17 mouse cellular contexts compared by ENCODE assay signal in the genomic region with DNA sequence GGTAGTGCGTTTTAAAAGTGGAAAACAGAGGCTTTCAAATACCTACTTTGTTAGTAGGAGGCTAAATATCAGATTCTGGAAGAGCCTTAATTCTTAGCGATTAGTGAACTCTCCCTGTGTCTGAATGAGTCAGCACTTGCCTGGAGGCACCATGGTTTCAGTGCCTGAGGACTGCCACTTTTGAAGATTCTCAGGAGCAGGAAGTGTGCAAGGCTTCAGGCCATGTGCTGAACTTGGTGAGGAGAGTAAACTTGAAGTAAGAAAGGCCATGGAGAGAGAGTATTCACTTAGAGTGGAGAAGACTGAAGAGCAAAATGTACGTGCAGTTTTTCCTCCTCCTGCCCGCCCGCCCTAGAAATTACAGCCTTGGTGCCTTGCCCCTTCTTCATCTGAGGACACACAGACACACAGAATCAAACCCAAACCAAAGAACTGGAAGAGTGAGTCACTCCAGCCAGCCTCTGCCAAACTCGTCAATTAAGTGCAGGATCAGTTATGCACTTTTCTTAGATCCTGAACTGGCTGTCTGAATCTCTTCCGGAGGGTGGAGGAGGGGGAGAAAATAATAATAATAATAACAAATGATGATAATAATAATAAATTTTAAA.
DNase-seq lines count a peak whose midpoint lies in the region; ATAC-seq lines count a peak whose summit lies in the region.
"Had no signal": no experiment of that assay in that cellular context is flagged by ENCODE, and none has a peak within 500 bp of the region (broad histone marks: within the 10 kb centered on the region; RNA-seq: fewer than 3 reads in every experiment).

No protein-coding gene starts in this region.

- 69% methylated on average over 7 of the region's 7 CpGs for WGBS in limb, embryonic 15.5 days
- 82% methylated on average over 7 of the region's 7 CpGs for WGBS in limb, embryonic 10.5 days
- 71% methylated on average over 7 of the region's 7 CpGs for WGBS in heart, embryonic 12.5 days

- ATAC-seq in limb, embryonic 15.5 days (ENCODE audit: insufficient number of reproducible peaks, low FRiP score, low TSS enrichment, low read depth) = no peak
- no peak for ATAC-seq in heart, embryonic 12.5 days (ENCODE audit: insufficient number of reproducible peaks, low FRiP score)

- no peak overlapping the region for H3K4me2 ChIP-seq in limb, embryonic 15.5 days
- H3K4me2 ChIP-seq in heart, embryonic 12.5 days = no peak overlapping the region
- H3K4me2 ChIP-seq: limb, embryonic 13.5 days; midbrain, embryonic 12.5 days had no signal

- no peaks in the 10 kb centered on the region for H3K27me3 ChIP-seq in limb, embryonic 15.5 days
- no peaks in the 10 kb centered on the region for H3K27me3 ChIP-seq in limb, embryonic 10.5 days (ENCODE audit: low read depth, poor library complexity, severe bottlenecking)
- no peaks in the 10 kb centered on the region for H3K27me3 ChIP-seq in heart, embryonic 12.5 days (replicated peaks)
- H3K27me3 ChIP-seq: limb, embryonic 13.5 days had no signal

- no peaks in the 10 kb centered on the region for H3K9me3 ChIP-seq in limb, embryonic 15.5 days
- no peaks in the 10 kb centered on the region for H3K9me3 ChIP-seq in limb, embryonic 10.5 days (replicated peaks)
- H3K9me3 ChIP-seq in heart, embryonic 12.5 days (replicated peaks) = no peaks in the 10 kb centered on the region
- H3K9me3 ChIP-seq: limb, embryonic 13.5 days; midbrain, embryonic 12.5 days had no signal

- H3K9ac ChIP-seq in limb, embryonic 15.5 days = no peak overlapping the region
- no peak overlapping the region for H3K9ac ChIP-seq in heart, embryonic 12.5 days
- H3K9ac ChIP-seq: limb, embryonic 13.5 days; midbrain, embryonic 12.5 days had no signal

- peak overlapping the region; percentile 57 for H3K27ac ChIP-seq in limb, embryonic 15.5 days
- no peak overlapping the region for H3K27ac ChIP-seq in limb, embryonic 10.5 days
- 0 out of 2 replicates have a peak overlapping the region, but pooled peaks have one; percentile 1 for H3K27ac ChIP-seq in heart, embryonic 12.5 days (ENCODE audit: poor library complexity, severe bottlenecking)
- H3K27ac ChIP-seq: limb, embryonic 13.5 days; midbrain, embryonic 12.5 days had no signal

- peak; percentile 15 for DNase-seq in adrenal gland, postnatal 36 days
- DNase-seq in adrenal gland, adult 18-20 months (ENCODE audit: low spot score in 2 of 2) = no peak
- no peak for DNase-seq in limb, embryonic 10.5 days (ENCODE audit: low spot score)
- no peak for DNase-seq in urinary bladder, postnatal 10 days (ENCODE audit: low spot score)
- no peak for DNase-seq in ovary, postnatal 36 days (ENCODE audit: low spot score)
- DNase-seq in layer of hippocampus, adult 8-10 months (ENCODE audit: low spot score in 2 of 2) = no peak
- DNase-seq: adrenal gland, postnatal 10 days; B cell, adult 2 months; cerebellum, adult 11-12 months; kidney, postnatal 10 days; layer of hippocampus, postnatal 36 days; lung, postnatal 10 days; spleen, adult 18-20 months had no signal

- 0 out of 2 replicates have a peak, but pooled peaks cover 4% of the 10 kb centered on the region for H3K36me3 ChIP-seq in limb, embryonic 15.5 days
- H3K36me3 ChIP-seq in limb, embryonic 10.5 days = no peaks in the 10 kb centered on the region
- H3K36me3 ChIP-seq in heart, embryonic 12.5 days = peaks cover 19% of the 10 kb centered on the region
- H3K36me3 ChIP-seq: limb, embryonic 13.5 days; midbrain, embryonic 12.5 days had no signal

- H3K4me3 ChIP-seq in limb, embryonic 15.5 days = no peak overlapping the region
- no peak overlapping the region for H3K4me3 ChIP-seq in limb, embryonic 10.5 days
- H3K4me3 ChIP-seq in heart, embryonic 12.5 days = no peak overlapping the region
- H3K4me3 ChIP-seq: limb, embryonic 13.5 days; midbrain, embryonic 12.5 days had no signal

- no peaks in the 10 kb centered on the region for H3K4me1 ChIP-seq in limb, embryonic 15.5 days
- H3K4me1 ChIP-seq in limb, embryonic 10.5 days = no peaks in the 10 kb centered on the region
- H3K4me1 ChIP-seq in heart, embryonic 12.5 days (replicated peaks) = no peaks in the 10 kb centered on the region

Comparison
In these comparisons a context has a peak if more than half of its experiments do, and no peak if none do; other contexts are left out.
1. DNase-seq: peak in adrenal gland, postnatal 36 days (2 of 2); none in adrenal gland, adult 18-20 months (0 of 2), limb, embryonic 10.5 days (single experiment), urinary bladder, postnatal 10 days (single experiment), ovary, postnatal 36 days (single experiment) and layer of hippocampus, adult 8-10 months (0 of 2).